Mouse (Mus musculus) forebrain, embryonic 15.5 days (tissue): ENCODE results near the gene Ahdc1. TPM values are rescaled to one million over a fixed set of nuclear protein-coding genes. Genes with fewer than 3 reads are reported as not detected.

Experiments
- ATAC-seq: fragments of 200-750 bp; cut with Nextera tagmentation; replicated peaks from 2 replicates; pipeline ENCODE4 v1.8.0; 2017; ENCODE audit warnings: mild to moderate bottlenecking, moderate TSS enrichment, moderate library complexity
- H3K27ac ChIP-seq: fragments of 300-500 bp; sonication (generic); replicated peaks from 2 replicates; pipeline ENCODE4 v1.5.1; 2015; ENCODE audit warnings: mild to moderate bottlenecking, inconsistent platforms
- H3K27me3 ChIP-seq: fragments of 300-500 bp; sonication (generic); 2 replicates; pipeline ENCODE4 v1.6.1; 2015; ENCODE audit warnings: inconsistent platforms
- H3K36me3 ChIP-seq: fragments of 300-500 bp; sonication (generic); 2 replicates; pipeline ENCODE4 v1.6.1; 2015; ENCODE audit warnings: mild to moderate bottlenecking, inconsistent platforms
- H3K4me1 ChIP-seq: fragments of 300-500 bp; sonication (generic); 2 replicates; pipeline ENCODE4 v1.6.1; 2015; ENCODE audit warnings: inconsistent platforms
- H3K4me2 ChIP-seq: fragments of 300-500 bp; sonication (generic); replicated peaks from 2 replicates; pipeline ENCODE4 v1.6.1; 2015; ENCODE audit warnings: mild to moderate bottlenecking, inconsistent platforms
- H3K4me3 ChIP-seq: fragments of 300-500 bp; sonication (generic); 2 replicates; pipeline ENCODE4 v1.5.1; 2015; ENCODE audit warnings: mild to moderate bottlenecking, inconsistent platforms
- H3K9ac ChIP-seq: fragments of 300-500 bp; sonication (generic); replicated peaks from 2 replicates; pipeline ENCODE4 v1.6.1; 2015; ENCODE audit warnings: mild to moderate bottlenecking, inconsistent platforms
- H3K9me3 ChIP-seq: fragments of 300-500 bp; sonication (generic); 2 replicates; pipeline ENCODE4 v1.6.1; 2016; ENCODE audit warnings: inconsistent platforms
- WGBS: fragments of 180-500 bp; shearing (Covaris S2); methylation state at CpG from one replicate; pipeline ENCODE4 v1.1.7; 2015; ENCODE audit warnings: mixed read lengths; 5-methylcytosine and 5-hydroxymethylcytosine counted together
- polyA plus RNA-seq: library from polyadenylated mRNA; unstranded; fragments of >200 nt; fragmentation: Nextera tagmentation; extraction: Ambion mirVana; gene quantifications from 2 replicates; pipeline ENCODE4 v1.2.1, GENCODE M21; 2015

Gene Ahdc1
- polyA plus RNA-seq, 1 experiment from 2014 or later, result 14.2 TPM

DNA sequence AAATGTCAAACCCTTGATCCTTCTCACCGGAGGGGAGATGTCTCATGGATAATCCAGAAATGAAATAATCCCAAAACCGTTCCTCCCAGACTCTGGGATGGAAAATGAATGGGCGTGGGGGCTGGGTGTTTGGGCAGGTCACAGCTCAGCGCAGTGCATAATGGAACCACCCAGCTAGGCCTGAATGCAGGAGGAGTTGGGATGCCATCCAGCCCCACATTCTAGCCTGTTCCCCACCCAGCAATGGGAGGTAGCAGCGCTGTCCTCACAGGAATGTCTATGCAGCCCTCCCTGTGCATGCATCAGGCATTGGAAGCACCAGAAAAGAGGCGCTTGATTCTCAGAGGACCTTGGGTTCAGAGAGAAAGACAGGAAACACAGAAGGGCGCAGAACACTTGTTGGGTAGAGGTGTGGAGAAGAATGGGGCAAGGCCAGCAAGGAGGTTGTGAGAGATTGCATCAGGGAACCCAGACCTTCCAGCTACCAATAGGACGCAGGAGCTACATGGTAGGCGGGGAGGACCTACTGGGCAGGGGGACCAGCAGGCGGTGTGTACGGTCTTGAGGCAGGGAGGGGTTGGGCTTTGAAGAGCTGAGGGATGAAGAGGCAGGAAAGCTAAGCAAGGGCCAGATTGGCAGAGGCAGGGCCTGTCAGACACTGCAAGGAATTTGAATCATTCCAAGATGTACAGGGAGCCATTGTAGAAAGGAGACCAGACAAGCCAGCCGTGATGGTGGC lies 57.5 kb downstream of the Ahdc1 start:
- Histone ChIP-seq H3K4me1 (peaks cover 39% of the 10 kb centered on the region), H3K4me2 (no peak overlapping the region), H3K9ac (no peak overlapping the region), H3K9me3 (no peaks in the 10 kb centered on the region), H3K36me3 (peaks cover 41% of the 10 kb centered on the region), H3K27me3 (no peaks in the 10 kb centered on the region), H3K27ac (peak overlapping the region; percentile 57), H3K4me3 (no peak overlapping the region)
- 66% methylated on average over 12 of the region's 12 CpGs for WGBS
- no peak for ATAC-seq

DNA sequence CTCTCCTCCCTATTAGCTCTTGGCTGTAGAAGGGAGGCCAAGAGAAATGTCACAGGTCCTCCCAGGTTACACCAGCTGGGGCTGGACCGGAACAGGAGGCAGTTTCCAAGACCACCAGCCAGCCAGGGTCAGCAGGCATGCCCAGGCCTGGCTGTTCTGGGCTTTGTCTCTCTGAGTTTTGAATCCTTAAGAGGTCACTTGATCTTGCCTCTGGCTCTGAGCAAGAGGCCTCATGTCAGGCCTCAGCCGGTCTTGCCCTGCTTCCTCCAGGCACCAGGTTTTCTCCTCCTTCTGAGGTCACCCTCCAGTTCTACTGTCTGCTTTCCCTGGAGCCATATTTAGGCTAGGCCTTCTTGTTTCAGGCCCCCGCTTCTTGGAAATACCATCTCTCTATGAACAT lies 59.3 kb downstream of the Ahdc1 start:
- 82% methylated on average over 3 of the region's 3 CpGs for WGBS
- H3K9me3 ChIP-seq, result no peaks in the 10 kb centered on the region
- peaks cover 57% of the 10 kb centered on the region for H3K4me1 ChIP-seq
- ATAC-seq, result no peak
- no peak overlapping the region for H3K4me3 ChIP-seq
- H3K4me2 ChIP-seq, result no peak overlapping the region
- H3K27ac ChIP-seq, result no peak overlapping the region
- peaks cover 23% of the 10 kb centered on the region for H3K36me3 ChIP-seq
- no peaks in the 10 kb centered on the region for H3K27me3 ChIP-seq
- no peak overlapping the region for H3K9ac ChIP-seq

DNA sequence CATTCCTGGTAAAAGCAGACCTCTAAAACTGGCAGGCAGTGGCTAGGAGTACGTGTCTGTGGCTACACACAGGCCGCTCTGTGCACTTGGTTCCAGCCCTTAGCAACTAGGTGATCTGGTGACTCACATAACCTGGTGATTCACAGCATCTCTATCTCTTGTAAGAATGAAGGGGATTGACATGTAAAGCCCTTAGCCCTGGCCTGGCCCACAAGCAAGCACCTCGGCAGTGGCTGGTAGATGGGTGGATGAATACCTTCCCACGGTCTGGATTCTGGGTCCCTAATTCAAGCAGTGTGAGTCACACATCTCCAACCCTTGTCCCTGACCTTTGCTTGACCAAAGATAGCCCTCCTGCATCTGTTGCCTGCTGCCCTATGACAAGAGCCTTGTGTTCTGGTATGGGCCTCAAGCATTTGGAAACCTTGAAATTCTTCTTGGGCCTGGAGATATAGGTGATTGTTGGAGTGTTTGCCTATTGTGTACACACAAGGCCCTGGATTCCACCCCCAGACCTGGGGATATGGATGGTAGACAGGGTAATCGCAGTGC lies 59.8 kb downstream of the Ahdc1 start:
- Histone ChIP-seq H3K9ac (no peak overlapping the region), H3K4me2 (no peak overlapping the region), H3K9me3 (no peaks in the 10 kb centered on the region), H3K36me3 (peaks cover 18% of the 10 kb centered on the region), H3K27ac (no peak overlapping the region), H3K4me3 (no peak overlapping the region), H3K4me1 (peaks cover 62% of the 10 kb centered on the region), H3K27me3 (no peaks in the 10 kb centered on the region)
- 95% methylated on average over 5 of the region's 5 CpGs for WGBS
- ATAC-seq, result no peak

DNA sequence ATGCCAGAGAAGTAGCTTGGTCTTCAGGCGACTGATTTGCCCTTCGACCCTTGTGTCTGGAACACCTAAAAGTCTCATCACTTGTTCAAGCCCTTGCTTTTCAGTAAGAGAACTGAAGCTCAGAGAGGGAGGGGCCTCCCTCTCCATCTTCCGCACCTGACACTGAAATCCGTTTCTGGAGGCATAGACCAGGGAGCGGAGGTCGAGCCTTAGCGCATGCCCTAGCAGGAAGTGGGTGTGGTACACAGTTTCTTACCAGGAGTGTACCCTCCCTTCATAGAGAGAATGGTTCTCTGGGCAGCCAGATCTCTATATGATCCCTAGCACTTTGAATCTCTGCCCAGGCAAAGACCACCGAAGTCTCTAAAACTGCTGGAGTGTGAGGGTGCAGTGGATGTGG lies 62.1 kb downstream of the Ahdc1 start:
- 0 out of 2 replicates have a peak overlapping the region, but pooled peaks have one; percentile 14 for H3K27ac ChIP-seq

DNA sequence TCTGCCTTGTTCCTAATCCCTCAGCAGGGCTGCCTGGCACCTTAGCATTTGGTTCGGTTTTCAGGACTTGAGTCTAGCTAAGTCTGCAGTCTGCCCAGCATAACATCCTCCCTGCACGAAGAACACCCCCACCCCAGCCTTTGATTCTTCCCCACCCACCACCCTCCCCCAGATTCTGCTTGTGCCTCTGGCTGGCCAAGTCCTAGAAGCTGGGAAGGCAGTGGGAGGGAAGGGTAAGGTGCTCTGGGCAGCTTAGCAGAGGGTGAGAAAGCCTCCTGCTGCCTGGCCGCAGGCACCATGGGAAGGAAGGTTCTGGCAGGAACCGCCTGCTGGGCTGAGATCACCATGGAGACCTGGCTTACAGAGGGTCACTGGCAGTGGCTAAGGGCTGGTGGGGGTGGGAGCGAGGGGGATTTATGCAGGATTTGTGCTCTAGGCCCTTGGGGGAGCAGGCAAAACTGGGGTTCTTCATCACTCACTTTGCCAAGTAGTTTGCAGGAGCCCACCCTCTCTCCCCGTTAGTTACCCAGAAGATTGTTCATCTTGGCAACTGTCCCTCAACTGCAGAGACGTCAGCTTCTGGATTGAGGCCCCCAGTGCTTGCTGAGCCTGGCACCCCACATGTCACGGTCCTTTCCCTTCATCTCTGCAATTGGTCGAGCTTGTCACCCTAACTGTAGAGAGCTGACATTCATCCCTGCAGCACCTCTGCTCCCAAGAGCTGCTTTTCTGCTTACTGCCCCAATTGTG lies 63.2 kb downstream of the Ahdc1 start:
- Histone ChIP-seq H3K27me3 (no peaks in the 10 kb centered on the region), H3K4me3 (no peak overlapping the region), H3K9me3 (no peaks in the 10 kb centered on the region), H3K9ac (peak overlapping the region; percentile 23), H3K4me2 (no peak overlapping the region), H3K4me1 (peaks cover 53% of the 10 kb centered on the region), H3K27ac (peak overlapping the region; percentile 77), H3K36me3 (peaks cover 25% of the 10 kb centered on the region; the same call in 1 of the 2 replicates)
- WGBS, result 7% methylated on average over 9 of the region's 9 CpGs
- peak; percentile 49 for ATAC-seq

More for the DNA sequence above, 62.1 kb downstream of the Ahdc1 start:
- Histone ChIP-seq H3K4me1 (peaks cover 63% of the 10 kb centered on the region), H3K27me3 (no peaks in the 10 kb centered on the region), H3K36me3 (peaks cover 15% of the 10 kb centered on the region; the same call in 1 of the 2 replicates), H3K4me3 (no peak overlapping the region), H3K9me3 (no peaks in the 10 kb centered on the region), H3K9ac (no peak overlapping the region), H3K4me2 (no peak overlapping the region)
- 73% methylated on average over 8 of the region's 8 CpGs for WGBS
- no peak for ATAC-seq

DNA sequence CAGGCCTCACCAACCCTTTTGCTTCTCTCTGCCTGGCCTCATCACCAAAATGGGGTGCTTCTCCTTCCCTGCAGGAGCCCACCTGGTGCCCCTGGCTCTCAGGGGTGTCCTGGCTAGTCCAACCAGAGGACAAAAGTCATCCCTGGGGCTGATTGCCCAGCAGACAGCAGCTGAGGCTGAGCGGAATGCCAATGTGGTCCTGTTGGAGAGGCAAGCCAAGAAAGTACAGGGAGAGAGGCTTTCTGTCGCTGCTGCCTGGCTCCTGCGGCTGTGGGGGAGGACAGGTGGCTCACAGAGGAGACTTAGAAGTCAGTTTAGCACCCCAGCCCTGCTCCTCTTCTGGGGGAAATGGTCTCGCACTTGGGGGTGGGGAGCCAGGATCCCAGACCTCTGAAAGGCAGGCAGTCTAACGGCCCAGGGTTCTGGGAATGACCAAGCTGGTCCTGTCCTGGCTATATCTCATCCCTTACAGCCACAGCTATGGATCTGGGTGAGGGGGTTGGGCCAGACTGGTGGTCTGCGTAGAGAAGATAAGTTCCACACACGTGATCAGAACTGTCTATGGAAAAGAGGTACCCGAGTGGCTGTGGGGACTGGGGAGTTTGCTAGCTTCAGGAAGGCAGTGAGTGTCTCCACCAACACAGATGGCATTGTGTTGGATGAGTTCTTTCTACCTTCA lies 64.0 kb downstream of the Ahdc1 start:
- no peak for ATAC-seq
- 61% methylated on average over 8 of the region's 8 CpGs for WGBS
- H3K27me3 ChIP-seq, result no peaks in the 10 kb centered on the region
- H3K9ac ChIP-seq, result no peak overlapping the region
- no peak overlapping the region for H3K4me2 ChIP-seq
- H3K4me3 ChIP-seq, result no peak overlapping the region
- H3K27ac ChIP-seq, result peak overlapping the region; percentile 77
- H3K9me3 ChIP-seq, result no peaks in the 10 kb centered on the region
- H3K4me1 ChIP-seq, result peaks cover 51% of the 10 kb centered on the region
- H3K36me3 ChIP-seq, result peaks cover 25% of the 10 kb centered on the region; the same call in 1 of the 2 replicates

DNA sequence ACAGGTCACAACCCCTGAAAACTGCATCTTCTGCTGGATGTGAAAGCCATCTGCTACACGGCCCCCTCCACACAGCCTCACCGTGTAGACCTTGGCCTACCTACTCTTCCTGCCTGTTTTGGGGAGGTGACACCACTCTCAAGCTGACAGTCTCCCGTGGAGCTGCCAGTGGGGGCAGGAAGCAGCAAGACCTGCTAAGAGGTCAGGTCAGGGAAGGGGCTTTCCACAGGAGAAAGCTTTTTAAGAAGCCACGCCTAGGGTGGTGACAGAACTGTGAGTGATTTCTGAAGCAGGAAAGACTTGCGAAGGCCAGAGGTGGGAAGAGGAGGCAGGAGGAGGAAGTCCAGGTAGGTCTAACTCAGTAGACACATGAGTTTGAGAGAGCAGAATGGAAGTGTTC lies 67.9 kb downstream of the Ahdc1 start:
- ATAC-seq, result no peak
- Histone ChIP-seq H3K36me3 (peaks cover 16% of the 10 kb centered on the region; the same call in 1 of the 2 replicates), H3K9me3 (no peaks in the 10 kb centered on the region), H3K27ac (no peak overlapping the region), H3K4me3 (no peak overlapping the region), H3K4me1 (peaks cover 29% of the 10 kb centered on the region), H3K4me2 (no peak overlapping the region), H3K9ac (no peak overlapping the region), H3K27me3 (no peaks in the 10 kb centered on the region)
- 75% methylated on average over 5 of the region's 5 CpGs for WGBS

DNA sequence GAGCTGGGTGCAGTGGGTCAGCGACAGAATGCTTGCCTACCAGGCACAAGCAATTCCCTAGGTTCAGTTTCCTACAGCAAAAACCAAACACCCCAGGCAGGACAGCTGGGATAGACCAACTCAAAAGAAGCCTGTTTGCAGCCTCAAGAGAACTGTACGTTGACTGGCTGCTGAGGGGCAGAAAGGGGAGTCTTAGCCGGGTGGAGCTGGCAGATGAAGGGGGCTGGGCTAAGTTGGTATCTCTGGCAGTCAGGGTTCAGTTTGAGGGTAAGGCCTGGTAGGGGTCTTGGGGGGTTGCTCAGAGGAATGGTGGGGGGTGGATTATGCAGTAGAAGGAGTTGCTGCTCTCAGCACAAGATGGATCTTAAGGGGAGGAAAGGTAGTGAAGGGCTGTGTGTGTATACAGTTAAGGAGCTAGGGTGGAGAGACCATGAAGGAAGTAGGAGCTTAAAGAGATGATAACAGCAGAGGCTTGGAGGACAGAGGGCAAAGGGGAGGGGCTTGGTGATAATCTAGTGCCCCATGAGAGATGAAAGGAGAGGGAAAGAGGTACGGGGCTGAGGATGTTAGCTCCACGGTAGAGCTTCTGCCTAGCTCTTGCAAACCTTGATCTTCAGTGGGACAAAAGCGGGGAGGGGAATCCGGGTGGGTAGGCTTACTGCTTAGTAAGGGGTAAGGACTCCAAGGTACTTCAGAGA lies 68.5 kb downstream of the Ahdc1 start:
- peaks cover 28% of the 10 kb centered on the region for H3K4me1 ChIP-seq
- H3K4me2 ChIP-seq, result no peak overlapping the region
- no peak for ATAC-seq
- no peak overlapping the region for H3K4me3 ChIP-seq
- H3K27ac ChIP-seq, result no peak overlapping the region
- H3K9me3 ChIP-seq, result no peaks in the 10 kb centered on the region
- H3K36me3 ChIP-seq, result peaks cover 16% of the 10 kb centered on the region; the same call in 1 of the 2 replicates
- H3K9ac ChIP-seq, result no peak overlapping the region
- no peaks in the 10 kb centered on the region for H3K27me3 ChIP-seq
- WGBS, result 68% methylated on average over 7 of the region's 7 CpGs

DNA sequence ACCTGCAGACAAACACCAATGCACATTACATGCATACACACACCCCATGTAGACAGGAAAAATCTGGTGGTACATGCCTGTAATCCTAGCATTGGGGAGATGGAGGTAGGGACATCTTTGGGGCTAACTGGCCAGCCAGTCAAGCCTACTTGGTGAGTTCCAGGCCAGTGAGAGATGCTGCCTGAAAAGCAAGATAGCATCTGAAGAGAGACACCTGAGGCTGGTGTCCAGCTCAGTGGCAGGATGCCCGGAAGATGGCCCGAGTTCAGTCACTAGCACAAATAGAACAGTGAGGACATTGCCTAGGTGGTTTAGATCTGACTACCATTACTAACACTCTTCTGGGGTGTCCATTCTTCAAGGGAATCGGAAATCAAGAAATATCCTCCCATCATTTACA lies 69.8 kb downstream of the Ahdc1 start:
- no peaks in the 10 kb centered on the region for H3K27me3 ChIP-seq
- H3K36me3 ChIP-seq, result peaks cover 16% of the 10 kb centered on the region; the same call in 1 of the 2 replicates
- 95% methylated on average over 3 of the region's 3 CpGs for WGBS
- no peak overlapping the region for H3K4me3 ChIP-seq
- ATAC-seq, result no peak
- H3K27ac ChIP-seq, result no peak overlapping the region
- no peaks in the 10 kb centered on the region for H3K9me3 ChIP-seq
- H3K9ac ChIP-seq, result no peak overlapping the region
- H3K4me2 ChIP-seq, result no peak overlapping the region
- peaks cover 28% of the 10 kb centered on the region for H3K4me1 ChIP-seq

DNA sequence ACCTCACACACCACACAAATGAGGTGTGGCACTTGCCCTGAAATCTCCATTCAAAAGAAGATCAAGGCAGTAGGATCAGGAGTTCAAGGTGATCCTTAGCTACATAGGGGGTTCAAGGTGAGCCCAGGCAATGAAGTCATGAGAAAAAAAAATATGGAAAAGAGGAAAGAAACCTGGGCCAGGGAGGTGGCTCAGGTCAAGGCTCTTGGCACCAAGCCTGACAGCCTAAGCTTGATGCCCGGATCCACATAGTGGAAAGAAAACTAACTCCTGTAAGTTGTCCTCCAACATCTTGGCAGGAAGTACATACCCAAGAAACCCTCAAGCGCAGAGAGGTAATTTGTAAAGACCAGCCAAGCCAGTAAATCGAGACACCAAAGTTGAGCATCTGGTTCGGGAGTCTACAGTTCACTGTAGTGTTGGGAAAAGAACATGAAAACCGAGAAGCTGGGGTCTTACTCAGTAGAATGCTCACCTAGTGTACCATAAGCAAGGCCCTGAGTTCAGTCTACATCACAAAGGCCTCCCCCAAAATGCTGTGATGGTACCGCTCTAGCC lies 71.2 kb downstream of the Ahdc1 start:
- Histone ChIP-seq H3K4me1 (peaks cover 32% of the 10 kb centered on the region), H3K4me3 (no peak overlapping the region), H3K36me3 (peaks cover 16% of the 10 kb centered on the region; the same call in 1 of the 2 replicates), H3K27ac (no peak overlapping the region), H3K4me2 (no peak overlapping the region), H3K9ac (no peak overlapping the region), H3K27me3 (no peaks in the 10 kb centered on the region), H3K9me3 (no peaks in the 10 kb centered on the region)
- 93% methylated on average over 6 of the region's 6 CpGs for WGBS
- no peak for ATAC-seq
